Mouse (Mus musculus): ENCODE measurements around the gene Epha1.

GRCm38 (mm10) chr6:42395960-42396809 lies 23.1 kb upstream of the Epha1 start:
- TF ChIP-seq POLR2A (IDR thresholded peaks at IDR 0.05; ENCODE audit: borderline replicate concordance, low read depth, low read length) (no peak), CTCF (IDR thresholded peaks at IDR 0.05; ENCODE audit: low read depth, low read length) (no peak)
